Mouse (Mus musculus) layer of hippocampus, adult 2 months (tissue): ENCODE results near the gene Atf6. TPM values are rescaled to one million over a fixed set of nuclear protein-coding genes. Genes with fewer than 3 reads are reported as not detected.

ENCODE experiments used
- DNase-seq, 2 experiments: peaks; one replicate each; pipeline ENCODE4 v3.0.0; 2022; ENCODE audit warnings: low spot score in 2 of 2
- H3K27ac ChIP-seq: fragments of 200-600 bp; 2 replicates; pipeline ENCODE4 v1.8.1; 2022
- H3K4me3 ChIP-seq: fragments of 200-600 bp; 2 replicates; pipeline ENCODE4 v1.8.1; 2022; ENCODE audit warnings: mild to moderate bottlenecking
- CTCF ChIP-seq: fragments of 200-600 bp; conservative IDR thresholded peaks from 2 replicates; pipeline ENCODE4 v1.8.1; 2022; ENCODE audit warnings: antibody characterized with exemption, mild to moderate bottlenecking, moderate library complexity
- total RNA-seq, 2 experiments: library from RNA; stranded (reverse); gene quantifications; 2 replicates each; pipeline ENCODE4 v1.2.3; 2021

The Atf6 gene
- total RNA-seq, 2 experiments from 2014 or later, result 51.2 to 51.3 TPM

- no peak for TF ChIP-seq CTCF
- H3K4me3 ChIP-seq, result no peak overlapping the region
- DNase-seq, result no peak
- H3K27ac ChIP-seq, result peak overlapping the region; percentile 62
Observed at GRCm38 (mm10) chr1:170807600-170808270, 59.8 kb downstream of the Atf6 start.

- no peak for TF ChIP-seq CTCF
- H3K27ac ChIP-seq, result no peak overlapping the region
- no peak overlapping the region for H3K4me3 ChIP-seq
- no peak for DNase-seq
Observed at GRCm38 (mm10) chr1:170804721-170805120, 62.9 kb downstream of the Atf6 start.

- Histone ChIP-seq H3K4me3 (no peak overlapping the region), H3K27ac (no peak overlapping the region)
- DNase-seq, result no peak
- no peak for TF ChIP-seq CTCF
Observed at GRCm38 (mm10) chr1:170802669-170803068, 64.9 kb downstream of the Atf6 start.

GRCm38 (mm10) chr1:170800694-170801093 lies 66.9 kb downstream of the Atf6 start:
- H3K4me3 ChIP-seq, result no peak overlapping the region

GRCm38 (mm10) chr1:170795741-170796347 lies 71.7 kb downstream of the Atf6 start:
- no peak for DNase-seq
- no peak for TF ChIP-seq CTCF

More at GRCm38 (mm10) chr1:170800694-170801093, 66.9 kb downstream of the Atf6 start:
- no peak for DNase-seq
- H3K27ac ChIP-seq, result no peak overlapping the region
- TF ChIP-seq CTCF, result no peak

GRCm38 (mm10) chr1:170791542-170791941 lies 76.0 kb downstream of the Atf6 start:
- DNase-seq, result no peak
- Histone ChIP-seq H3K27ac (no peak overlapping the region), H3K4me3 (no peak overlapping the region)
- no peak for TF ChIP-seq CTCF

More at GRCm38 (mm10) chr1:170795741-170796347, 71.7 kb downstream of the Atf6 start:
- no peak overlapping the region for H3K27ac ChIP-seq
- H3K4me3 ChIP-seq, result no peak overlapping the region

- no peak for DNase-seq
- Histone ChIP-seq H3K4me3 (no peak overlapping the region), H3K27ac (no peak overlapping the region)
- no peak for TF ChIP-seq CTCF
Observed at GRCm38 (mm10) chr1:170791001-170791400, 76.6 kb downstream of the Atf6 start.

- TF ChIP-seq CTCF, result no peak
- DNase-seq, result no peak
Observed at GRCm38 (mm10) chr1:170787643-170788042, 79.9 kb downstream of the Atf6 start.

GRCm38 (mm10) chr1:170786570-170787341 lies 80.8 kb downstream of the Atf6 start:
- no peak for TF ChIP-seq CTCF
- H3K4me3 ChIP-seq, result no peak overlapping the region
- no peak for DNase-seq
- H3K27ac ChIP-seq, result no peak overlapping the region

More at GRCm38 (mm10) chr1:170787643-170788042, 79.9 kb downstream of the Atf6 start:
- Histone ChIP-seq H3K27ac (no peak overlapping the region), H3K4me3 (no peak overlapping the region)

GRCm38 (mm10) chr1:170777688-170778087 lies 89.9 kb downstream of the Atf6 start:
- Histone ChIP-seq H3K4me3 (no peak overlapping the region), H3K27ac (no peak overlapping the region)
- no peak for DNase-seq
- TF ChIP-seq CTCF, result peak; percentile 55

GRCm38 (mm10) chr1:170774431-170774830 lies 93.1 kb downstream of the Atf6 start:
- DNase-seq, result no peak
- Histone ChIP-seq H3K27ac (no peak overlapping the region), H3K4me3 (no peak overlapping the region)
- TF ChIP-seq CTCF, result no peak

- no peak for TF ChIP-seq CTCF
- no peak overlapping the region for H3K27ac ChIP-seq
Observed at GRCm38 (mm10) chr1:170773506-170773905, 94.1 kb downstream of the Atf6 start.

GRCm38 (mm10) chr1:170771437-170772003 lies 96.1 kb downstream of the Atf6 start:
- Histone ChIP-seq H3K4me3 (peak overlapping the region; percentile 2; the same call in 1 of the 2 replicates), H3K27ac (no peak overlapping the region)
- DNase-seq, result no peak
- TF ChIP-seq CTCF, result no peak

More at GRCm38 (mm10) chr1:170773506-170773905, 94.1 kb downstream of the Atf6 start:
- no peak overlapping the region for H3K4me3 ChIP-seq
- DNase-seq, result no peak
